Mouse (Mus musculus): ENCODE measurements at regions not wholly inside any gene's neighbourhood (a gene's known extent, or its start where the extent isn't known, plus 50 kb on each side); places are given as distances from the start of the nearest gene placed in this dataset.

- Histone ChIP-seq H3K9me3 (no peaks in the 10 kb centered on the region), H3K4me3 (replicated peaks) (no peak overlapping the region), H3K27me3 (replicated peaks) (no peaks in the 10 kb centered on the region), H3K36me3 (no peaks in the 10 kb centered on the region), H3K4me2 (replicated peaks) (no peak overlapping the region), H3K27ac (no peak overlapping the region), H3K9ac (no peak overlapping the region), H3K4me1 (replicated peaks) (peaks cover 6% of the 10 kb centered on the region; the same call in 1 of the 2 replicates)
- 45% methylated on average over 9 of the region's 9 CpGs for WGBS
- no peak for ATAC-seq
These were observed 454.4 kb upstream of the Pou3f3 start for GRCm38 (mm10) chr1:42241172-42241571.

- H3K27me3 ChIP-seq (replicated peaks), result no peaks in the 10 kb centered on the region
- no peak overlapping the region for H3K9ac ChIP-seq
- no peak for ATAC-seq
- H3K4me2 ChIP-seq (replicated peaks), result no peak overlapping the region
- H3K27ac ChIP-seq, result 0 out of 2 replicates have a peak overlapping the region, but pooled peaks have one; percentile 32
- no peaks in the 10 kb centered on the region for H3K9me3 ChIP-seq
- 80% methylated on average over 11 of the region's 11 CpGs for WGBS
- H3K4me1 ChIP-seq (replicated peaks), result peaks cover 6% of the 10 kb centered on the region; the same call in 1 of the 2 replicates
- H3K4me3 ChIP-seq (replicated peaks), result no peak overlapping the region
- no peaks in the 10 kb centered on the region for H3K36me3 ChIP-seq
These were observed 453.9 kb upstream of the Pou3f3 start for GRCm38 (mm10) chr1:42241601-42242220.

GRCm38 (mm10) chr1:42242586-42243457, 452.7 kb upstream of the Pou3f3 start:
- Histone ChIP-seq H3K4me2 (replicated peaks) (no peak overlapping the region), H3K9me3 (no peaks in the 10 kb centered on the region), H3K4me1 (replicated peaks) (peaks cover 6% of the 10 kb centered on the region; the same call in 1 of the 2 replicates), H3K36me3 (no peaks in the 10 kb centered on the region), H3K4me3 (replicated peaks) (no peak overlapping the region), H3K27me3 (replicated peaks) (no peaks in the 10 kb centered on the region), H3K9ac (no peak overlapping the region), H3K27ac (peak overlapping the region; percentile 32; the same call in 1 of the 2 replicates)
- peak; percentile 69 for ATAC-seq
- 26% methylated on average over 15 of the region's 15 CpGs for WGBS

- no peak overlapping the region for H3K9ac ChIP-seq
These were observed 452.1 kb upstream of the Pou3f3 start for GRCm38 (mm10) chr1:42243458-42243855.

DNA sequence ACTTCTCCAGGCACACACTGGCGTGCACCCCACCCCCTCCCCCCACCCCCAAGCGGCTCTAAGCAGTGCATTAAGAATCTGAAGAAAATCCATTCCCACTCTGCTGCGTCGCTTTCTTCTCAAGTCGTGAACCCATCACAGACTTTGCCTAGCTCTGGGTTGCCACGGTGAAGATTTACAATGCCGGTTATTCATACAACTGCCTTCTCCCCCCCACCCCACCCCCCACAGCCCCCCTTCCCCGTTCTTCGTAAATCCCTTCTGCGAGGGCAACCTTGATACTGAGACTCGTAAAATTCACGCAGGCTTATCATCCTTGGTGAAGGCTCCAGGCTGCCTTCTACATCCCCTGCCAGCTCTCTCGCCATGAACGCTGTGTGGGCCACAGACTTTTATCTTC, 451.7 kb upstream of the Pou3f3 start:
- Histone ChIP-seq H3K9ac (no peak overlapping the region), H3K4me1 (replicated peaks) (peaks cover 6% of the 10 kb centered on the region; the same call in 1 of the 2 replicates), H3K4me2 (replicated peaks) (peak overlapping the region; percentile 26), H3K27me3 (replicated peaks) (no peaks in the 10 kb centered on the region), H3K4me3 (replicated peaks) (no peak overlapping the region), H3K9me3 (no peaks in the 10 kb centered on the region), H3K27ac (no peak overlapping the region), H3K36me3 (no peaks in the 10 kb centered on the region)
- peak; percentile 52 for ATAC-seq
- 8% methylated on average over 14 of the region's 14 CpGs for WGBS

More at GRCm38 (mm10) chr1:42243458-42243855, 452.1 kb upstream of the Pou3f3 start:
- Histone ChIP-seq H3K4me2 (replicated peaks) (peak overlapping the region; percentile 26), H3K36me3 (no peaks in the 10 kb centered on the region), H3K9me3 (no peaks in the 10 kb centered on the region), H3K27ac (no peak overlapping the region), H3K4me3 (replicated peaks) (no peak overlapping the region), H3K27me3 (replicated peaks) (no peaks in the 10 kb centered on the region), H3K4me1 (replicated peaks) (peaks cover 6% of the 10 kb centered on the region; the same call in 1 of the 2 replicates)
- WGBS, result 23% methylated on average over 5 of the region's 5 CpGs
- peak; percentile 86 for ATAC-seq

DNA sequence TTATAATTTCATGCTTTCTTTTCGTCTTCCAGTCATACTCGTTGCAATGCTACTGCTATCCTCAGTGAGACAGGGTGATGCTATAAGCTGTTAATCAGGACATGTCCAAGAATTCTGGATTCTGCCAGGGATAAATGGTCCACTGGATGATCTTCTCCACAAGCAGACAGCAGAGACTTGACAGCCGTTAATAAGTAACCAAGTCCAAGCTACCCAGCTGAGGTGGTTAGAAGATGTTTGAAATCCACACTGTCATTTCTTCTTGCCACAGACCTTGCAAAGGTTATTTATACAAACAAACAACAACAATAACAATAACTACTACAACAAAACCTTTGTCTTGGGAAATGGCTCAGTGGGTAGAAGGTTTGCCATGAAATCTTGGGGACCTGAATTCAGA, 443.2 kb upstream of the Pou3f3 start:
- Histone ChIP-seq H3K36me3 (no peaks in the 10 kb centered on the region), H3K27me3 (replicated peaks) (no peaks in the 10 kb centered on the region), H3K4me3 (replicated peaks) (no peak overlapping the region), H3K9me3 (no peaks in the 10 kb centered on the region), H3K9ac (no peak overlapping the region), H3K4me2 (replicated peaks) (no peak overlapping the region), H3K27ac (no peak overlapping the region), H3K4me1 (replicated peaks) (no peaks in the 10 kb centered on the region)
- no peak for ATAC-seq
- WGBS, result 75% methylated on average over 3 of the region's 3 CpGs

DNA sequence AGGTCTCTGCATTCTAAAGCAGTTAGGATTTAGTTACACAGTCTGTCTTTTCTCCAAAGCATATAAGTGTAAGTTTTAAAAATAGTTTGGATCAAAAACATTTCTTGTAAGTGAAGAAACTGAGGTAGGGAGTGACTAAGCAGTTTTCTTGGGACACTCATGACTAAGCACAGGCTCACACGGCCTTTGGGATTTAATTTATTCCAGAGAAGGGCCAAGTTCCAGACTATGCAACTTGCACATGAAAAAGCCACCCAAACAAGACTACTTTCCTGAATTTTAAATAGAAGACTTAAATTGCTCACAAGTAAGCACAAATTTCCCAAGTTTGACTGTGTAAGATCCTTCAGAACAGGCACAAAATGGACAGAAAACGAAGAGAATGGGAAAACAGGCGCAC, 441.8 kb upstream of the Pou3f3 start:
- WGBS, result 85% methylated on average over 3 of the region's 3 CpGs
- H3K4me2 ChIP-seq (replicated peaks), result no peak overlapping the region
- H3K4me1 ChIP-seq (replicated peaks), result no peaks in the 10 kb centered on the region
- no peak overlapping the region for H3K9ac ChIP-seq
- H3K27ac ChIP-seq, result no peak overlapping the region
- H3K27me3 ChIP-seq (replicated peaks), result no peaks in the 10 kb centered on the region
- ATAC-seq, result no peak
- no peaks in the 10 kb centered on the region for H3K36me3 ChIP-seq
- no peak overlapping the region for H3K4me3 ChIP-seq (replicated peaks)
- H3K9me3 ChIP-seq, result no peaks in the 10 kb centered on the region

- 81% methylated on average over 10 of the region's 10 CpGs for WGBS
- H3K9ac ChIP-seq, result no peak overlapping the region
- no peaks in the 10 kb centered on the region for H3K36me3 ChIP-seq
- no peak overlapping the region for H3K27ac ChIP-seq
- no peak for ATAC-seq
- no peaks in the 10 kb centered on the region for H3K27me3 ChIP-seq (replicated peaks)
- no peaks in the 10 kb centered on the region for H3K9me3 ChIP-seq
- H3K4me2 ChIP-seq (replicated peaks), result no peak overlapping the region
- no peak overlapping the region for H3K4me3 ChIP-seq (replicated peaks)
- no peaks in the 10 kb centered on the region for H3K4me1 ChIP-seq (replicated peaks)
These were observed 438.5 kb upstream of the Pou3f3 start for GRCm38 (mm10) chr1:42256911-42257595.

GRCm38 (mm10) chr1:42257801-42258593, 437.6 kb upstream of the Pou3f3 start:
- ATAC-seq, result no peak
- Histone ChIP-seq H3K4me2 (replicated peaks) (no peak overlapping the region), H3K36me3 (no peaks in the 10 kb centered on the region), H3K9ac (no peak overlapping the region), H3K27me3 (replicated peaks) (no peaks in the 10 kb centered on the region), H3K4me3 (replicated peaks) (no peak overlapping the region), H3K9me3 (no peaks in the 10 kb centered on the region), H3K27ac (no peak overlapping the region), H3K4me1 (replicated peaks) (no peaks in the 10 kb centered on the region)
- 56% methylated on average over 19 of the region's 19 CpGs for WGBS

DNA sequence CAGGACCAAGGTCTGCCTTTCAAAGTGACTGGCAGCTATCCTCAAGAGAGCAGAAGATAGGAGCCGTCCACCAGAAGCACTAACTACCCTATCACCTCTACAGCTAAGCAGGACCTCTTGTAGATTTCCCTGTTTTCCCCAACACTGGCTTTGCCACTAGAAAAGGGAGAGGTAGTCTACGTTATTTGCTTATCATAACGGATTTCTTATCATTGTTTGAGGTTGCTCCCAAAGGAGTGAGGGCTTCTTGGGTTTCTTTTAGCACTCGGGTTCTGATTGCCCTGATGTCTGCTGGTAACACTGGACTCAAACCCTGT, 437.0 kb upstream of the Pou3f3 start:
- Histone ChIP-seq H3K36me3 (no peaks in the 10 kb centered on the region), H3K4me2 (replicated peaks) (no peak overlapping the region), H3K9ac (no peak overlapping the region), H3K4me3 (replicated peaks) (no peak overlapping the region), H3K4me1 (replicated peaks) (no peaks in the 10 kb centered on the region), H3K27ac (no peak overlapping the region), H3K27me3 (replicated peaks) (no peaks in the 10 kb centered on the region), H3K9me3 (no peaks in the 10 kb centered on the region)
- WGBS, result 40% methylated on average over 4 of the region's 4 CpGs
- ATAC-seq, result no peak

DNA sequence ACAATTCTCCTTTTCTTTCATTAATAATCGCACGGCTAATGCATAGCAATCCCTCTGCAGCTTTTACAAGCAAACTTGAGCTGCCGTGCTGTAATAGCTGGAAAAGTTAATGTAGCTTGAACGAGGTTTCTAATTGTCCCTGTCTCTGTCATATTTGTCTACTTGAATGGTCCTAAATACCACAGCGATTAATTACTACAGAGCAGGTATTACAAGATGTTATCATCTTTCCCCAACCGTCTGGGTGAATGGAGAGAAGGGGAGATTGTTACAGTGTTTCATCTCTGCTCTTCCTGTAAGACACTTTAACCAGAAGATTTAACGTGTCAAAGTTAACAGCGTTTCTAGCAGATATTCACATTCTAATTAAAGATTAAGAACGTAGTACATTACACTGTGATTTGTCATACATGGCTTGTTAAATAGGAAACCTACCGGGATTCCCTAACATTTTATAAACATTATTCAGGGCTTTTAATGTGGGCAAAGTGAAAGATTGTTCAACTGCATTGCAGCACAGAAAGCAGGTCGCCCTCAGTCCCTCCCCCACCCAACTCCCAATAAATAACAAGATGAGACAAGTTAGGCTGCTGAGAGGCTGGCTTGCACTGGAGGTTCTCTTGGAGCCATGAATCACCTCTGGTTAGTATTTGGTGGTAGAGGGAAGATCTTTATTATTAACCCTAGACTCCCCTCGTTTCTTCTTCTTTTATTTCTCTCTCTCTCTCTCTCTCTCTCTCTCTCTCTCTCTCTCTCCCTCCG, 436.2 kb upstream of the Pou3f3 start:
- H3K9me3 ChIP-seq, result no peaks in the 10 kb centered on the region
- H3K4me2 ChIP-seq (replicated peaks), result no peak overlapping the region; the same call in 1 of the 2 replicates
- H3K4me1 ChIP-seq (replicated peaks), result no peaks in the 10 kb centered on the region
- no peak for ATAC-seq
- no peaks in the 10 kb centered on the region for H3K36me3 ChIP-seq
- no peak overlapping the region for H3K9ac ChIP-seq
- WGBS, result 29% methylated on average over 13 of the region's 13 CpGs
- no peak overlapping the region for H3K4me3 ChIP-seq (replicated peaks)
- no peaks in the 10 kb centered on the region for H3K27me3 ChIP-seq (replicated peaks)
- H3K27ac ChIP-seq, result no peak overlapping the region

Data from intestine, embryonic 15.5 days (tissue).